Mouse (Mus musculus) adrenal gland (tissue): ENCODE measurements at regions not wholly inside any gene's neighbourhood (a gene's known extent, or its start where the extent isn't known, plus 50 kb on each side); places are given as distances from the start of the nearest gene placed in this dataset.

Experiments used
- intact Hi-C: fragments of 180-260 bp; cut with DNase I; formaldehyde crosslinking; loops from one replicate; pipeline ENCODE4 v1.15.1; 2025

- intact Hi-C loops = loop anchor here (2.0 kb wide), 1 partner anchor 72 kb away; no protein-coding TSS in a partner anchor
Observed at GRCm38 (mm10) chr1:194878440-194878839, 60.2 kb upstream of the Cd34 start.

DNA sequence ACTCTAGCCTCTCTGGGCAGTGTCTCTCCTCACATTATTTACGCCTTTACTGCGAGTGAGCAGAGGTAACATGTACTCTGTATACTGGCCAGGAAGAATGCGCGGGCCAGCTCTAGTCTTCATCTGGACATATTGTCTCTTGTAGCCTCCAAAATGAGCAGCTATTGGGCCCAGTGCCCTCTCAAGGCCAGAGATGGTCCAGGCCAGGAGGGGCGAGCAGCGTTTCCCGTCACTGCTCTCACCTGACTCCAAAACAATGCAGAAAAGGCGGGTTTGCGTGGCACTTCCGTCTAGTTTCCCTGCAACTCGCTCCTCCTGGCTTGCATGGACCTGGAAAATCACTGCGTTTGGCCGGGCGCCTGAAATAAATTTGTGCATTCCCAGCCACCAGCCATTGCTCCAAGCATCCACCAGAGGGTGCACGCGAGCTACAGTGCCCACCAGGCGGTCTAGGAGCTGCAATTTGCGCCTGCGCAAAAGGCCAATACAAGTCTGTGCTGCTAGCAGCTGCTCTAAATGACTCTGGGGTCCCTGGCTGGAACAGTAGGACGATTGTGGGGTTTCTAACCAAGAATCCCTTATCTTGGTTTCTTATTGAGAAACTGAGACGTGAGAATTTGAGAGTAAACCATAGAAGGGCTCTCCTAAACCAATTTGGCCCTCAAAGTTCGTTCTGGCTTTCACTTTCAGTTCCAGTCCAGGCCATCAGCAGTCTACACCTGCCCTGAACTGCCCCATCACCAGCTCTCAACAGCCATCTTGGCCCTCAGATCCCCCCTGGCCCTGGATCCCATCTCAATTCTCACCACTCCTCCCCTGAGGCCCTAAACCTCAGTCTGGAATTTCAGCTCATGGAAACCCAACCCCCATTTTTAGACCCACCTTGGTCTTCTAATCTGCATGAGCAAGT is 59.0 kb upstream of the Cd34 start:
- intact Hi-C loops = loop anchor here (1.0 to 2.0 kb wide), 2 partner anchors 71 to 83 kb away; no protein-coding TSS in a partner anchor

DNA sequence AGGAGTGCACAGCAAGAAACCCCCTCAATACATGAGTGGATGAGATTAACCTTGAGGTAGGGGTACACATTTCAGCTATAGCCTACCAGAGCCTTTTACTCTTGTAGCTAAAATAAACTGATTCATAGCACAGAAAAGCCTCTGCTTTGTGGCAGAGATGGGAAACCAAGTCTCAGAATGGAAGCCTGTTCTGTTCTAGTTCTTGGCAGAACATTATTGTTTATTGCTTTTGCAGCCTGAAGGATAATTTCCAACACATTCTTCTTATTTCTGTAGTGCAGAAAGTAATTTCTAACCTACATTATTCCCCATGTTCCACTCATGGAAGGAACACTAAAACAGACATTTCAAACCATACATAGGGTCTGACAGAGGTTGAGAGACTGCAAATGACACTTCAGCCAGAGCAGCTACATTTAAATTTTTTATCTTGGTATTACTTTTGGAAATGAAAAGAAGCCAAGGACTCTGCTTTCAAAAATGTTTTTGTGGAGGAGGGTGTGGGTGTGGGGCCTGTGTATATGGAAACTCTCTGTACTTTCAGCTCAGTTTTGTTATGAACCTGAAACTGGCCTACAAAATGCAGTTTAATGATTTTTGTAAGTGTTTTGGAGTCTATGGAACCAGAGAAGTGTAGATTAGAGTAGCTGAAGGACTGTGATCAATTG is 56.9 kb upstream of the Cd34 start:
- intact Hi-C loops = no loop called here

DNA sequence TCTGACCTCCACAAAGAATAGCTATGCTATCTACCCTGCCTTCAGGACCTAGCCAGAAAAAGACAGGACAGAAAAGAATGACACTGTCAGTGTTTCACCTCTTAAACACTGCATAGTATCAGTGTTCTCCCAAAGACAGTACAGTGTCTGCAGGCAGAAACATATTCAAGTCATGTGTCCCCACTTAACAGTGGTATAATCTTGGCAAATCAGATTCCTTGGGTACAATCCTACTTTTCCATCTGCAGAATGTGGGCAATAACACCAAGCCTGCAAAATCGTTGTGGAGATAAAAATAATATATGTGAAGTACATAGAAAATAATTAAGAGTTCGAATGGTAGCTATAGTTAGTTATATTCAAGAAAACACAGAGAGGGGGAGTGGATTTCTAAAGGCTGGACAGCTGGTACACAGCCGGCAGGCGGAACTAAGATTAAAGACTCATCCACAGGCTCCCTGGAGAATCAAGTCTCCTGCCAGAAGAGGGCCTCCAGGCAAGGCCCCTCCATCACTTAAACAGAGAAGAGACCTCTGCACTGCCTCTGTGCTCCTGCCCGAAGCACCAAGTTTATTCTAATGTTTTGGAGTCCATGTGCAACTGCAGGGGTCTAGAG is 53.4 kb upstream of the Cd34 start:
- intact Hi-C loops = no loop called here

DNA sequence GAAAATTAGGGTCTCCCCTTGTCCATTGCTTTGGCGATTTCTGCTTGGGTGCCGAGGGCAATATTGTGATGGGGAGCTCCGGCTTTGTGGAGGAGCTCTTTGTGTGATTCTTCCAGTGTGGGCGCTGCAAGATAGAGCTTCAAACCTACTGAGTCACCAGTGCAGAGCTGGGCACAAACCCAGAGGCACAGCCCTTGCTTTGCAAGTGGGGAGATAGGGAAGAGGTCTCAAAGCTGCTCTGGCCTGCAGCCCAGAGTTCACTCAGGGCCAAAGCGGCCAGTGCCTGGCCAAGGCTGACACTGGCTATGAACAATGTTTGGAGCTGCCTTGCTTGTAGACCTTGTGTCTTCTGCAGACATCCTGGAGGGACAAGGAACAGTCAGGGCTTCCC is 52.9 kb upstream of the Cd34 start:
- intact Hi-C loops = no loop called here
